Mouse (Mus musculus): Measurements from ENCODE around the gene Dscaml1.

- no peak for TF ChIP-seq CTCF (IDR thresholded peaks at IDR 0.05; ENCODE audit: control insufficient read depth, insufficient read depth, insufficient replicate concordance, low read depth, low read length)
- TF ChIP-seq POLR2A (IDR thresholded peaks at IDR 0.05; ENCODE audit: control insufficient read depth, low read depth, low read length), result no peak
Measured at GRCm38 (mm10) chr9:45454889-45455610, 28.6 kb downstream of the Dscaml1 start.
